Mouse (Mus musculus): ENCODE results near the gene Mul1.

Mul1 gene

GRCm38 (mm10) chr4:138462971-138463831, 28.7 kb downstream of the Mul1 start:
- DNase-seq = peak; percentile 66 to 77

- DNase-seq = peak; percentile 98 to 99
Observed at GRCm38 (mm10) chr4:138463832-138464487, 29.5 kb downstream of the Mul1 start.

- DNase-seq = peak; percentile 95 to 96
Observed at GRCm38 (mm10) chr4:138464667-138465353, 30.3 kb downstream of the Mul1 start.

GRCm38 (mm10) chr4:138465446-138465845, 31.0 kb downstream of the Mul1 start:
- no peak for DNase-seq

GRCm38 (mm10) chr4:138466690-138467089, 32.2 kb downstream of the Mul1 start:
- no peak for DNase-seq

- no peak for DNase-seq
Observed at GRCm38 (mm10) chr4:138467451-138467850, 33.0 kb downstream of the Mul1 start.

GRCm38 (mm10) chr4:138469080-138469479, 34.6 kb downstream of the Mul1 start:
- no peak for DNase-seq

- no peak for DNase-seq
Observed at GRCm38 (mm10) chr4:138471241-138471640, 36.8 kb downstream of the Mul1 start.

- no peak for DNase-seq
Observed at GRCm38 (mm10) chr4:138479595-138479994, 45.1 kb downstream of the Mul1 start.

GRCm38 (mm10) chr4:138480962-138481361, 46.5 kb downstream of the Mul1 start:
- no peak for DNase-seq

GRCm38 (mm10) chr4:138482721-138483120, 48.2 kb downstream of the Mul1 start:
- DNase-seq = no peak

- DNase-seq = no peak
Observed at GRCm38 (mm10) chr4:138488241-138488640, 53.8 kb downstream of the Mul1 start.

GRCm38 (mm10) chr4:138491088-138491487, 56.6 kb downstream of the Mul1 start:
- DNase-seq = no peak

Data from kidney, adult 8-10 months (tissue).